ENCODE assay signal across 23 mouse cellular contexts in genomic region chr15:24720346-24720745, GRCm38 (mm10).
DNase-seq lines count a peak whose midpoint lies in the region; ATAC-seq lines count a peak whose summit lies in the region.
"Had no signal": no experiment of that assay in that cellular context is flagged by ENCODE, and none has a peak within 500 bp of the region (broad histone marks: within the 10 kb centered on the region; RNA-seq: fewer than 3 reads in every experiment).

No protein-coding gene starts in this region.

- DNase-seq in right cerebral cortex, adult 18-20 months = peak; percentile 88
- no peak for DNase-seq in right cerebral cortex, postnatal 4 days
- DNase-seq in layer of hippocampus, adult 9-10 months (ENCODE audit: low spot score) = peak; percentile 61
- DNase-seq in left cerebral cortex, postnatal 25 days (ENCODE audit: low spot score in 2 of 2) = peak; percentile 71 to 97
- DNase-seq in telencephalon, adult 2 months (ENCODE audit: low read depth, low spot score) = peak; percentile 95
- DNase-seq in urinary bladder, postnatal 10 days (ENCODE audit: low spot score) = no peak
- DNase-seq: adrenal gland, postnatal 25 days; cerebellum, adult 11-12 months; cerebellum, postnatal 14 days; heart, adult 11 months; heart, postnatal 36 days; liver, embryonic 13.5 days; thymus, postnatal 14 days had no signal

- H3K4me3 ChIP-seq in forebrain, embryonic 12.5 days (replicated peaks) = no peak overlapping the region
- H3K4me3 ChIP-seq: limb, embryonic 13.5 days; liver, embryonic 13.5 days; lung, embryonic 15.5 days had no signal

- no peak for ATAC-seq in forebrain, embryonic 12.5 days (ENCODE audit: low FRiP score)
- no peak for ATAC-seq in megakaryocyte-erythroid progenitor cell, adult 5-6 weeks (replicated peaks; ENCODE audit: low FRiP score, low TSS enrichment, poor library complexity, severe bottlenecking)
- ATAC-seq: hindbrain, embryonic 16.5 days; intestine, embryonic 16.5 days had no signal

- H3K9ac ChIP-seq in forebrain, embryonic 12.5 days = no peak overlapping the region
- H3K9ac ChIP-seq: limb, embryonic 13.5 days; liver, embryonic 13.5 days; lung, embryonic 15.5 days had no signal

- no peak overlapping the region for H3K4me2 ChIP-seq in forebrain, embryonic 12.5 days
- H3K4me2 ChIP-seq: limb, embryonic 13.5 days; liver, embryonic 13.5 days; lung, embryonic 15.5 days; midbrain, embryonic 11.5 days had no signal

- intact Hi-C loops in left cerebral cortex, postnatal 25 days (cut with DNase I) = loop anchor here (1.0 to 5.0 kb wide), 4 partner anchors 118 to 692 kb away; partner anchors contain the start of gene Basp1

- WGBS in forebrain, embryonic 12.5 days = 71% methylated on average over 2 of the region's 2 CpGs

- H3K27me3 ChIP-seq in forebrain, embryonic 12.5 days = no peaks in the 10 kb centered on the region
- H3K27me3 ChIP-seq: CH12.LX; limb, embryonic 13.5 days; liver, embryonic 13.5 days; lung, embryonic 15.5 days had no signal

- no peaks in the 10 kb centered on the region for H3K36me3 ChIP-seq in forebrain, embryonic 12.5 days (replicated peaks)
- H3K36me3 ChIP-seq: limb, embryonic 13.5 days; liver, embryonic 13.5 days; lung, embryonic 15.5 days had no signal

- H3K9me3 ChIP-seq in forebrain, embryonic 12.5 days = no peaks in the 10 kb centered on the region
- H3K9me3 ChIP-seq: limb, embryonic 13.5 days; liver, embryonic 13.5 days; lung, embryonic 15.5 days had no signal

- H3K4me1 ChIP-seq in forebrain, embryonic 12.5 days = no peaks in the 10 kb centered on the region
- H3K4me1 ChIP-seq: limb, embryonic 13.5 days; liver, embryonic 13.5 days; lung, embryonic 15.5 days had no signal

- no peak overlapping the region for H3K27ac ChIP-seq in forebrain, embryonic 12.5 days
- H3K27ac ChIP-seq: limb, embryonic 13.5 days; liver, embryonic 13.5 days; lung, embryonic 15.5 days; macrophage; stomach, postnatal 0 days had no signal

Comparison
In these comparisons a context has a peak if more than half of its experiments do, and no peak if none do; other contexts are left out.
1. DNase-seq: peak in right cerebral cortex, adult 18-20 months (single experiment), layer of hippocampus, adult 9-10 months (single experiment), left cerebral cortex, postnatal 25 days (2 of 2) and telencephalon, adult 2 months (single experiment); none in right cerebral cortex, postnatal 4 days (single experiment) and urinary bladder, postnatal 10 days (single experiment).